Mouse (Mus musculus) midbrain, postnatal 0 days (tissue): ENCODE measurements at regions not wholly inside any gene's neighbourhood (a gene's known extent, or its start where the extent isn't known, plus 50 kb on each side); places are given as distances from the start of the nearest gene placed in this dataset.

Source experiments
- ATAC-seq: fragments of 200-750 bp; cut with Nextera tagmentation; 2 replicates; pipeline ENCODE4 v1.8.0; 2017; ENCODE audit warnings: moderate number of reproducible peaks, mild to moderate bottlenecking, moderate TSS enrichment, moderate library complexity; ENCODE audit not compliant: low FRiP score
- DNase-seq: peaks from one replicate; pipeline ENCODE4 v3.0.0-alpha.2; 2015; ENCODE audit warnings: low spot score
- H3K27ac ChIP-seq: fragments of 300-500 bp; sonication (generic); 2 replicates; pipeline ENCODE4 v1.5.1; 2014; ENCODE audit warnings: low read depth, mild to moderate bottlenecking, low read length, mixed read lengths
- H3K27me3 ChIP-seq: fragments of 300-500 bp; sonication (generic); 2 replicates; pipeline ENCODE4 v1.6.1; 2014; ENCODE audit warnings: low read length, control low read depth, mixed read lengths; ENCODE audit not compliant: insufficient read depth
- H3K36me3 ChIP-seq: fragments of 300-500 bp; sonication (generic); 2 replicates; pipeline ENCODE4 v1.6.1; 2014; ENCODE audit warnings: low read length, control low read depth, mixed read lengths; ENCODE audit not compliant: insufficient read depth
- H3K4me1 ChIP-seq: fragments of 300-500 bp; sonication (generic); 2 replicates; pipeline ENCODE4 v1.6.1; 2014; ENCODE audit warnings: mild to moderate bottlenecking, control low read depth, antibody characterized with exemption, low read length, mixed read lengths; ENCODE audit not compliant: insufficient read depth
- H3K4me2 ChIP-seq: fragments of 300-500 bp; sonication (generic); 2 replicates; pipeline ENCODE4 v1.6.1; 2014; ENCODE audit warnings: low read depth, mild to moderate bottlenecking, low read length, mixed read lengths; ENCODE audit not compliant: poor library complexity, severe bottlenecking
- H3K4me3 ChIP-seq: fragments of 300-500 bp; sonication (generic); 2 replicates; pipeline ENCODE4 v1.5.1; 2014; ENCODE audit warnings: low read depth, mild to moderate bottlenecking, low read length, moderate library complexity
- H3K9ac ChIP-seq: fragments of 300-500 bp; sonication (generic); replicated peaks from 2 replicates; pipeline ENCODE4 v1.6.1; 2014; ENCODE audit warnings: mild to moderate bottlenecking, low read length, moderate library complexity, mixed read lengths; ENCODE audit not compliant: poor library complexity, severe bottlenecking
- H3K9me3 ChIP-seq: fragments of 300-500 bp; sonication (generic); 2 replicates; pipeline ENCODE4 v1.6.1; 2016; ENCODE audit warnings: low read length, control low read depth
- CTCF ChIP-seq: IDR thresholded peaks from 2 replicates; pipeline ENCODE4 v1.5.1; 2016; ENCODE audit warnings: antibody characterized with exemption, mild to moderate bottlenecking
- WGBS: fragments of 180-500 bp; shearing (Covaris S2); extraction: QIAGEN DNeasy Blood & Tissue Kit; methylation state at CpG from one replicate; pipeline ENCODE4 v1.1.7; 2014; 5-methylcytosine and 5-hydroxymethylcytosine counted together

DNA sequence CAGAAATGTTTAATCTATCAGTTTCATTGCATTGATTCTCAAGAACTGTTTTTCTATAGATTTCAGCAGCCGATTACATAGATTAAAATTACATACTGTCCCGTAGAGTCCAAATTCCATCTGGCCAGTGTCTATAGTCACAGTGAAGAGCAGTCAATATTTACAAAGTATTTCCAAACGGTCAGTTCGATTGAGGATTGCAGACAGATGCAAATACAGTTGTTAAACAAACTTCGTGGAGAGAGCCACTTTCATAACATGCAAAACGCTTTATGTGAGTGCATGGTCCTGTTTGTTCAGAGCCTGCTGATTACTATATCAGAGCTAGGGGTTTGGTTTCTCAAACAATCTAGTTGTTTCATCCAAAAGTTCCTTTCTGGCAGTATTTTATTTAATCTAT is 301.0 kb upstream of the Diaph2 start:
- WGBS = 91% methylated on average over 6 of the region's 6 CpGs
- no peak for ATAC-seq

GRCm38 (mm10) chrX:129476216-129476615 is 273.3 kb upstream of the Diaph2 start:
- Histone ChIP-seq H3K27me3 (no peaks in the 10 kb centered on the region), H3K9me3 (no peaks in the 10 kb centered on the region), H3K4me2 (no peak overlapping the region), H3K9ac (no peak overlapping the region), H3K27ac (no peak overlapping the region), H3K4me3 (no peak overlapping the region), H3K4me1 (no peaks in the 10 kb centered on the region), H3K36me3 (no peaks in the 10 kb centered on the region)
- ATAC-seq (no peak), DNase-seq (no peak)
- 69% methylated on average over 6 of the region's 6 CpGs for WGBS
- TF ChIP-seq CTCF = no peak

More for the DNA sequence above, 301.0 kb upstream of the Diaph2 start:
- Histone ChIP-seq H3K4me3 (no peak overlapping the region), H3K36me3 (no peaks in the 10 kb centered on the region), H3K4me1 (no peaks in the 10 kb centered on the region), H3K27ac (no peak overlapping the region), H3K9me3 (no peaks in the 10 kb centered on the region), H3K9ac (no peak overlapping the region), H3K27me3 (no peaks in the 10 kb centered on the region), H3K4me2 (no peak overlapping the region)
- no peak for DNase-seq
- no peak for TF ChIP-seq CTCF

DNA sequence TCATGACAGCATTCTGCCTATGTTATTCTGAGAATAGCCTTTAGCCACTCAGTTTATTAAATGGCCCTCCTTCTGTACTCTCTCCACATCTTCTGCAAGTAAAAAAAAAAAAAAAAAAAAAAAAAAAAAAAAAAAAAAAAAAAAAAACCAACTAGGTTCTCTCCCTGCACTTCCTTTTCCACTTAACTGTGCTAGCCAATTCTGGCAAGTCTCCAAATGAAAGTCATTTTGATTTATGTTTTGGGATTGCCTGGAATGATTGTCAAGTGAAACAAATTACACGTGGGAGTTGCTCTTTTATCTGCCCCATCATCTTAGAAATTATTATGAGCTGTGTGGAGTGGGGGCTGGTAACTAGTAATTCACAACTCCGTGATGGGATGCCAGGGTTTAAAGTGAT is 255.0 kb upstream of the Diaph2 start:
- DNase-seq = no peak
- H3K27ac ChIP-seq = no peak overlapping the region
- 37% methylated on average over 2 of the region's 2 CpGs for WGBS
- no peaks in the 10 kb centered on the region for H3K9me3 ChIP-seq
- no peak overlapping the region for H3K4me2 ChIP-seq
- H3K27me3 ChIP-seq = no peaks in the 10 kb centered on the region
- no peaks in the 10 kb centered on the region for H3K36me3 ChIP-seq
- no peak for ATAC-seq
- no peak for TF ChIP-seq CTCF
- H3K9ac ChIP-seq = no peak overlapping the region
- H3K4me1 ChIP-seq = no peaks in the 10 kb centered on the region
- no peak overlapping the region for H3K4me3 ChIP-seq
